Mouse (Mus musculus) adrenal gland, postnatal 10 days (tissue): Measurements from ENCODE around the gene Ctsj. TPM values are rescaled to one million over a fixed set of nuclear protein-coding genes. Genes with fewer than 3 reads are reported as not detected.
"Not testable (repeated sequence)": the region's sequence is repeated elsewhere in the genome, so short reads cannot be mapped to it uniquely, and the experiment has no call there.

Experiments
- DNase-seq: peaks from one replicate; pipeline ENCODE4 v3.0.0; 2021; ENCODE audit warnings: mixed read lengths
- long read RNA-seq, 2 experiments: library from polyadenylated mRNA; stranded (forward); transcript quantifications; one replicate each; pipeline ENCODE4 v2.0.0; 2021
- total RNA-seq, 2 experiments: library from RNA; stranded (reverse); gene quantifications; 2 replicates each; pipeline ENCODE4 v1.2.3; 2021

Ctsj gene
- not detected for total RNA-seq
- long read RNA-seq, experiment 1: 0 reads
- long read RNA-seq, experiment 2: 0 reads

DNA sequence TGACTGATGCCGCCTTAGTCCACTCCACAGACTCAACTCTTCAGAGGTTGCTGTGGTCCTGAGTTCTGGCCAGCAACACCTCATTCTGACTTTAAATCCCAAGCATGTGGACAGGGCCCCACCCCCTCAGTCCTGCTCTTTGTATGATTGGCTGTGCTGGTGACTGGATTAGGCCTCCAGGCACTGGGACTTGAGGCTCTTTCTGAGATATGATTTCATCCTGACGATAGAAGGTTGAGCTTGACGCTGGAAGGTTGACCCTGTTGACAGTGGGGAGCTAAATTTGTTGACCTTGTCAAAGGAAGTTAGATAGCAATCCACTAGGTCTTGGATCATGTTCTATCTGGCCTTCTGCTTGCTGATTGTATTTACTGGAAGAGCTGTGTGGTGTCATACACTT is at the start of gene Ctsj:
Gene Ctsj, minus strand, starts transcription at position 101 of the 400 bp plus-strand sequence.
- no peak for DNase-seq

DNA sequence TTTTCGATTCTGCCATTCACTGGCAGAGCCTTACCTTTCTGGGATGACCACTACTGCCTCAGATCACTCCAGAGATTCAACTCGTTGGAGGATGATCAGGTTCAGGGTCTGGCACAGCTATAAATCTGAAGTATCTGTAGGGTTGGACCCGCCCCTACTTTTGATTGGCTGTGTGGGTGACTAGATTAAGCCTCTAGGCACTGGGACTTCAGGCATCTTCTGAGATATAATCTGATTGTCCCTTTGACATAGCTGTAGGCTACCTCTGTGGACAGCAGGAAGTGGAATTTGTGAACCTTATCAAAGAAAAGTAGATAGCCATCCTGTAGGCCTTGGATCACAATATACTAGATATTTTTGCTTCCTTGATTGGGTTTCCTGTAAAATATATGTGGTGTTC is 34.8 kb upstream of the Ctsj start, which contains the start of gene Ctsq:
Gene Ctsq, minus strand, starts transcription at position 101 of the 400 bp plus-strand sequence.
- DNase-seq: no peak

DNA sequence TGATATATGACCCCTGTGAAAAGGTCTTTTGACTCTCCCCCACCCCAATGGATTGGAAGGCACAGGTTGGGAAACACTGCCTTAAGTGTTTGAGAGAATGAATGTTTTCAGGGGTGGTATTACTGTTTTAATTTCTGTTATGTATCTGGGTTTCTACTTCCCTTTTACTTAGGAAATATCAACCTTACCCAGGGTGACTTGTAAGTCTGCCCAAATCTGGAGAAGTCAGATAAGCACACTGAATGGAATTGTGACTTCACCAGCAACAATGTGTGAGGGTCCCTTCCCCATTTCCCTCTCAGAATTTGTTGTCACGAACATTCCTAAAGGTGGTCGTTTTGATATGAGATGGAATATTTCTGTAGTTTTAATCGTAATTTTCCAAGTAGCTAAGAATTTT is 17.0 kb upstream of the Ctsj start:
- DNase-seq: no peak

DNA sequence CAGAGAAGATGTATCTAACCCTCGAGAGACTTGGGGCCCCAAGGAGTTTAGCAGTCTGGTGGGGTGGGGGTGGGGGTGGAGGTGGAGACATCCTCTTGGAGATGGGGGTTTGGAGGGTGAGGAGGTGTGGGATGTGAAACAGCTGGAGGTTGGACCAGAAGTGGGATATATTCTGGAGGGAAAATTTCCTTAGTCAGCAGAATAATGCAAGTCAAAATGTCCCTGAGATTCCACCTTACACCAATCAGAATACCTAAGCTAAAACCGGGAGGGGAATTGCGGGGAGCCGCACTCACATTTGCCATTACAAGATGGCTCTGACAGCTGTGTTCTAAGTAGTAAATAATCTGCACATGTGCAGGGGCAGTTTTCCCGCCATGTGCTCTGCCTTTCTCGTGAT is 16.1 kb upstream of the Ctsj start:
- DNase-seq: no peak

DNA sequence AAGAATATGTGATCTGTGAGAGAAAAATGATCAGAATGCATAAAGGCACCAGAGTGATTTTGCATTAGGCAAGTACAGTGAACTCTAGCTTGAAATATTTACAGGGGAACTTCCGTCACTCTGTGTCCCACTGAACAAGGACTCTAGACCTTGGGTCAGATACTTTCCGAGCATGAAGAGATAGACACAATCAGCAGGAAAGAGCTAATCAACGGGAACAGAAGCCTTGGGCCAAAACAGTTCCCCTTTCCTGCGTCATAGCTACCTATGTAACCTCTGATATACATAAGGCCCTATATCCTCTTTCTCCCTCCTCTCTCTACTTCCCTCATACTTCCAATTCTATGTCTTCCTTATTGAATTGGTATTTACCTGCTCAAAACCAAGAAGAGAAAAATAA is 4.4 kb upstream of the Ctsj start:
- DNase-seq: no peak

DNA sequence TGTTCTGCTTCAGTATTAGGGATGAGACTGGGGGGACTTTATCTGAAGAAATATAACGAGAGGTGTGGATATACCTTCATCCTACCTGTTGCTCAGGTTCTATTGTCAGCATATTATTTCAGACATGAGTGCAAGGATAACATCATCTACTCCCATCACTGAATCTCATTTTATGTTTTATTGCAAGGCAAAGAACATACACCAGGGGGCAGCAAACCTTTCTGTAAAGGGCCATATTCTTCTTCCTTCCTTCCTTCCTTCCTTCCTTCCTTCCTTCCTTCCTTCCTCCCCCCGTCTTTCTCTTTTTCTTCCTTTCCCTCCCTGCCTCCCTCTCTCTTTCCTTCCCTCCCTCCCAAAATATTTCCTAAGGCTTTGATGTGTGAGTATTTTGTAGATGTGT is 8.2 kb downstream of the Ctsj start:
- DNase-seq: peak; percentile 4

DNA sequence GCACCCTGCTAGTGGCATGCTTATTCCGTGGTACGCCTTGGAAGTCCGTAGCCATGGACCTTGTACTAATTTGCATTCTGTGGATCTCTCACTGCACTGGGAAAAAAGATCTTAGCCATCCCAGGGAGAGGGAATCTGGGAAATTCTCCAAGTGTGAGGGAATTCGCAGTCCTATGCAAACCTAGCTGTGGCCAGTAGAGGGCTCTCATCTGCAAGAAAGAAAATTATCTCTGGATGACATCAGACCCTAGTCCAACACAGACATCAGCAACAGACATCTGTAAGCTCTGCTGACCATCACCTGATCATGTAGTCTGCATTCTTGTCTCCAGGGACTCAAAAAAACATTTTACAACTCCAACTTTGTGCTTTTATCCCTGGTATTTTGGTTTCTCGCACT is 18.8 kb downstream of the Ctsj start:
- not testable (repeated sequence) for DNase-seq

DNA sequence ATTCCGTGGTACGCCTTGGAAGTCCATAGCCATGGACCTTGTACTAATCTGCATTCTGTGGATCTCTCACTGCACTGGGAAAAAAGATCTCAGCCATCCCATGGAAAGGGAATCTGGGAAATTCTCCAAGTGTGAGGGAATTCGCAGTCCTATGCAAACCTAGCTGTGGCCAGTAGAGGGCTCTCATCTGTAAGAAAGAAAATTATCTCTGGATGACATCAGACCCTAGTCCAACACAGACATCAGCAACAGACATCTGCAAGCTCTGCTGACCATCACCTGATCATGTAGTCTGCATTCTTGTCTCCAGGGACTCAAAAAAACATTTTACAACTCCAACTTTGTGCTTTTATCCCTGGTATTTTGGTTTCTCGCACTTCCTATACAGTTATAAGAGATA is 33.4 kb downstream of the Ctsj start:
- not testable (repeated sequence) for DNase-seq

DNA sequence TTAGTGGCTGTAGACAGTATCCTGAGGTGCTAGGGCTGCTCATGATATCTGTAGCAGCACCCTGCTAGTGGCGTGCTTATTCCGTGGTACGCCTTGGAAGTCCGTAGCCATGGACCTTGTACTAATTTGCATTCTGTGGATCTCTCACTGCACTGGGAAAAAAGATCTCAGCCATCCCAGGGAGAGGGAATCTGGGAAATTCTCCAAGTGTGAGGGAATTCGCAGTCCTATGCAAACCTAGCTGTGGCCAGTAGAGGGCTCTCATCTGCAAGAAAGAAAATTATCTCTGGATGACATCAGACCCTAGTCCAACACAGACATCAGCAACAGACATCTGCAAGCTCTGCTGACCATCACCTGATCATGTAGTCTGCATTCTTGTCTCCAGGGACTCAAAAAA is 41.8 kb downstream of the Ctsj start:
- not testable (repeated sequence) for DNase-seq

DNA sequence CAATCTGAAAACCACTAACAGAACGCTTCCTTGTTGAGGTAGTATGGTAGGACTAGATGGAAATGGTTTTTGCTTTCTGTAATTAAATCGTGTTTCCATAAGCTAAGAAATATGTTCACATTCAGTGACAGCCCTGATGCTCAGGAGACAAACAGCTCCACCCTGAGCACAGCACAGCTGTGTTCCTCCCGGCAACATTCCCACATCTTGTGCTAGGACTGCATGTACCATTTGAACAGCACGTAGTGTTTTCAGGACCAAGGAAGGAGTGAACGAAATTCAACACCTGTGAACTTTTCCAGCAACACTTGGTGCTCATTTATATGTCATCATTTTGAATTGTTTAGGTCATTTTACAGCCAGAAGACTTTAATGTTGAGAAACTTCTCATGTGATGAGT is 44.1 kb downstream of the Ctsj start:
- no peak for DNase-seq

Other genes with a start within 250 kb of the Ctsj start
- not detected for gene BC051665, start 219.6 kb downstream of the Ctsj start, total RNA-seq
- gene Ctsll3, start 203.1 kb downstream of the Ctsj start, total RNA-seq: not detected
- gene 4930486L24Rik, start 141.5 kb downstream of the Ctsj start, total RNA-seq: 10 to 100 TPM; 21.8 to 23.7 TPM
- under 1 TPM; 0.58 to 0.99 TPM for gene Gm49392, start 109.1 kb downstream of the Ctsj start, total RNA-seq
- gene Ctla2b, start 108.5 kb downstream of the Ctsj start, total RNA-seq: 10 to 100 TPM in 1 of 2 experiments, 1 to 10 TPM in 1; 5.2 to 11.0 TPM
- gene Tpbpb, start 101.1 kb downstream of the Ctsj start, total RNA-seq: not detected
- gene Gm49393, start 70.4 kb downstream of the Ctsj start, total RNA-seq: not detected
- 1 to 10 TPM in 1 of 2 experiments, under 1 TPM in 1; 0.70 to 1.8 TPM for gene Gm49391, start 69.4 kb downstream of the Ctsj start, total RNA-seq
- 10 to 100 TPM; 44.4 to 56.3 TPM for gene Ctla2a, start 69.3 kb downstream of the Ctsj start, total RNA-seq
- gene Tpbpa, start 64.0 kb downstream of the Ctsj start, total RNA-seq: not detected
- not detected for gene Ctsq, start 34.7 kb upstream of the Ctsj start, total RNA-seq
- not detected for gene Ctsr, start 158.3 kb upstream of the Ctsj start, total RNA-seq
- not detected for gene Cts6, start 197.5 kb upstream of the Ctsj start, total RNA-seq
- gene Cts8, start 249.4 kb upstream of the Ctsj start, total RNA-seq: not detected